In genomic region chr8:57488312-57488765, GRCm38 (mm10) we compare ENCODE assay signal across 8 mouse cellular contexts. TPM values are rescaled to one million over a fixed set of nuclear protein-coding genes. Genes with fewer than 3 reads are reported as not detected.
A peak's percentile ranks its signal among the peaks of the same experiment; 100 is the strongest.
DNase-seq lines count a peak whose midpoint lies in the region; ATAC-seq lines count a peak whose summit lies in the region.

No protein-coding gene starts in this region.

- peaks cover 7% of the 10 kb centered on the region for H3K4me1 ChIP-seq in forebrain, embryonic 16.5 days (replicated peaks; ENCODE audit: control insufficient read depth, insufficient read depth, low read length)
- peaks cover 13% of the 10 kb centered on the region for H3K4me1 ChIP-seq in hindbrain, embryonic 10.5 days (replicated peaks)

- peak overlapping the region; percentile 99 for H3K27ac ChIP-seq in forebrain, embryonic 16.5 days (ENCODE audit: low read length)
- peak overlapping the region; percentile 99 for H3K27ac ChIP-seq in hindbrain, embryonic 10.5 days

- H3K4me3 ChIP-seq in forebrain, embryonic 16.5 days (replicated peaks; ENCODE audit: low read length): peak overlapping the region; percentile 99
- peak overlapping the region; percentile 96 for H3K4me3 ChIP-seq in hindbrain, embryonic 10.5 days

- DNase-seq in Muller cell, postnatal 12 days (ENCODE audit: inconsistent ontology term): peak; percentile 81
- DNase-seq in cerebellum, adult 18-20 months: peak; percentile 73 to 74
- DNase-seq in hindbrain, embryonic 10.5 days (ENCODE audit: low spot score): peak; percentile 83
- DNase-seq in layer of hippocampus, postnatal 25 days (ENCODE audit: extremely low spot score in 1 of 2, low spot score in 1 of 2): peak; percentile 18 to 20
- DNase-seq in lung, postnatal 36 days: peak; percentile 86
- DNase-seq in right cerebral cortex, adult 2 months (ENCODE audit: low spot score in 2 of 2): peak; percentile 33 to 54
- peak; percentile 72 for DNase-seq in yolk sac, embryonic 10.5 days (ENCODE audit: low spot score)

- ATAC-seq in forebrain, embryonic 16.5 days: peak; percentile 36

- no peaks in the 10 kb centered on the region for H3K9me3 ChIP-seq in forebrain, embryonic 16.5 days (ENCODE audit: control insufficient read depth, low read length)
- no peaks in the 10 kb centered on the region for H3K9me3 ChIP-seq in hindbrain, embryonic 10.5 days

- no peaks in the 10 kb centered on the region for H3K27me3 ChIP-seq in forebrain, embryonic 16.5 days (replicated peaks; ENCODE audit: control insufficient read depth, insufficient read depth, low read length)
- H3K27me3 ChIP-seq in hindbrain, embryonic 10.5 days (ENCODE audit: insufficient read depth, poor library complexity, severe bottlenecking): no peaks in the 10 kb centered on the region

- H3K36me3 ChIP-seq in forebrain, embryonic 16.5 days (ENCODE audit: control insufficient read depth, insufficient read depth): no peaks in the 10 kb centered on the region
- peaks cover 21% of the 10 kb centered on the region for H3K36me3 ChIP-seq in hindbrain, embryonic 10.5 days

- H3K9ac ChIP-seq in forebrain, embryonic 16.5 days (replicated peaks; ENCODE audit: low read depth, low read length): peak overlapping the region; percentile 47

- H3K4me2 ChIP-seq in forebrain, embryonic 16.5 days (ENCODE audit: low read length): peak overlapping the region; percentile 82

- WGBS in forebrain, embryonic 16.5 days: 0% methylated on average over 25 of the region's 25 CpGs
- WGBS in hindbrain, embryonic 10.5 days: 0% methylated on average over 25 of the region's 25 CpGs

RNA-seq across cellular contexts. Expression of gene Sap30, which starts 0.7 kb away (rescaled TPM):
- polyA plus RNA-seq in forebrain, embryonic 16.5 days (2015; fragmentation: Nextera tagmentation; extraction: Ambion mirVana): 53.1 and 64.3 TPM in 2 replicates
- 81.9 and 97.8 TPM in 2 replicates for polyA plus RNA-seq in hindbrain, embryonic 10.5 days (2016; fragmentation: Nextera tagmentation; extraction: Ambion mirVana)
- total RNA-seq in layer of hippocampus, postnatal 25 days (2021): 10 to 100 TPM in 1 of 2 experiments, 1 to 10 TPM in 1; 9.3 to 12.9 TPM

RNA-seq across cellular contexts. Expression of gene Hmgb2, which starts 23.4 kb away (rescaled TPM):
- polyA plus RNA-seq in forebrain, embryonic 16.5 days (2015; fragmentation: Nextera tagmentation; extraction: Ambion mirVana): 168 and 177 TPM in 2 replicates
- 389 and 567 TPM in 2 replicates for polyA plus RNA-seq in hindbrain, embryonic 10.5 days (2016; fragmentation: Nextera tagmentation; extraction: Ambion mirVana)
- 1 to 10 TPM; 6.6 to 7.2 TPM for total RNA-seq in layer of hippocampus, postnatal 25 days (2021)

RNA-seq across cellular contexts. Expression of gene Scrg1, which starts 32.6 kb away (rescaled TPM):
- polyA plus RNA-seq in forebrain, embryonic 16.5 days (2015; fragmentation: Nextera tagmentation; extraction: Ambion mirVana): 14.7 and 20.2 TPM in 2 replicates
- 0.61 and 0.90 TPM in 2 replicates for polyA plus RNA-seq in hindbrain, embryonic 10.5 days (2016; fragmentation: Nextera tagmentation; extraction: Ambion mirVana)
- 10 to 100 TPM; 68.3 to 75.4 TPM for total RNA-seq in layer of hippocampus, postnatal 25 days (2021)

Comparison
In these comparisons a context has a peak if more than half of its experiments do, and no peak if none do; other contexts are left out.
1. Peak in every context shown above with its lines: DNase-seq, ATAC-seq, H3K4me3 ChIP-seq and H3K27ac ChIP-seq.
2. DNase-seq: peak in every context shown above with its lines; median percentile 86 in lung, postnatal 36 days; 83 in hindbrain, embryonic 10.5 days; 81 in Muller cell, postnatal 12 days; 74 in cerebellum, adult 18-20 months; 72 in yolk sac, embryonic 10.5 days; 44 in right cerebral cortex, adult 2 months; 19 in layer of hippocampus, postnatal 25 days.